Mouse (Mus musculus) heart, postnatal 10 days (tissue): ENCODE results near the gene Lima1. TPM values are rescaled to one million over a fixed set of nuclear protein-coding genes. Genes with fewer than 3 reads are reported as not detected.
"Not testable (repeated sequence)": the region's sequence is repeated elsewhere in the genome, so short reads cannot be mapped to it uniquely, and the experiment has no call there.

Source experiments
- DNase-seq, 2 experiments: peaks; one replicate each; pipeline ENCODE4 v3.0.0; 2021
- intact Hi-C: fragments of 180-260 bp; cut with DNase I; formaldehyde crosslinking; loops from one replicate; pipeline ENCODE4 v1.15.1; 2025
- total RNA-seq, 2 experiments: library from RNA; stranded (reverse); gene quantifications; 2 replicates each; pipeline ENCODE4 v1.2.3; 2021

Lima1 gene
- total RNA-seq, 2 experiments from 2014 or later = 27.9 to 32.8 TPM

DNA sequence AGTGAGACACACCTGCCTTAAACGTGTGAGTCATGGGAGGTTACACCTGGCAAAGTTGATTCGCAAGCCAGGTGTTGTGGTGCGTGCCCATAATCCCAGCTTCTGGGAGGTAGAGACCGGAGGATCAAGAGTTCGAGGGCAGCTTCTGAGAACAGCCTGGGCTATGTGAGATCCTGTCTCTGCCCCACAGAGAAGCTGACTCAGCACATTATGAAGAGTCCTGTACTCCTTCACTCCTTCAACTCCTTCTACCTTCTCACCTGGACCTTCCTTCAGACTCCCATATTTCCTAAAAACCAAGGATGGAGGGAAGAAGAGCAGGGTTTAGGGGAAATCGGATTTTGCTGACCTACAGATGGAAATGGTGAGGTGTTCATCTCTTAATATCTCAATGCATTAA lies 61.6 kb downstream of the Lima1 start:
- intact Hi-C loops = no loop called here
- DNase-seq = no peak

DNA sequence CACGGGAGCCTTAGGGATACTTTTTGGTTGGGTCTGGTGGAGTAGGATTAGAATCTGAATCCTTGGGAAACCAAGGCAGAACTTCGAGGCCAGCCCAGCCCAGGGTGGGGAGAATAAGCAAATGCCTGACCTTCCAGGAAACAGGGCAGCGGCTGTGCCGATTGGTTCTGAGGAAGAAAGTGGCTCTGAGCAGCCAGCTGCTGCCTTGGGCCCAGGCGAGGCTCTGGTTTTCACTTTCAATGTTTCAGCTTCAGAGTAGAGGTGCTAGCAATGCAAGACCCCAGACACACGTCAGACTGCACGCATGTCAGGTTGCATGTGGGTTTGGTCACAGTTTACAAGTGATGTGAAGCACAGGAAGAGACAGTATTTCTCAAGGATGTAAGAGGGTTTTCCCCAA lies 63.2 kb downstream of the Lima1 start:
- intact Hi-C loops = no loop called here
- DNase-seq = no peak

DNA sequence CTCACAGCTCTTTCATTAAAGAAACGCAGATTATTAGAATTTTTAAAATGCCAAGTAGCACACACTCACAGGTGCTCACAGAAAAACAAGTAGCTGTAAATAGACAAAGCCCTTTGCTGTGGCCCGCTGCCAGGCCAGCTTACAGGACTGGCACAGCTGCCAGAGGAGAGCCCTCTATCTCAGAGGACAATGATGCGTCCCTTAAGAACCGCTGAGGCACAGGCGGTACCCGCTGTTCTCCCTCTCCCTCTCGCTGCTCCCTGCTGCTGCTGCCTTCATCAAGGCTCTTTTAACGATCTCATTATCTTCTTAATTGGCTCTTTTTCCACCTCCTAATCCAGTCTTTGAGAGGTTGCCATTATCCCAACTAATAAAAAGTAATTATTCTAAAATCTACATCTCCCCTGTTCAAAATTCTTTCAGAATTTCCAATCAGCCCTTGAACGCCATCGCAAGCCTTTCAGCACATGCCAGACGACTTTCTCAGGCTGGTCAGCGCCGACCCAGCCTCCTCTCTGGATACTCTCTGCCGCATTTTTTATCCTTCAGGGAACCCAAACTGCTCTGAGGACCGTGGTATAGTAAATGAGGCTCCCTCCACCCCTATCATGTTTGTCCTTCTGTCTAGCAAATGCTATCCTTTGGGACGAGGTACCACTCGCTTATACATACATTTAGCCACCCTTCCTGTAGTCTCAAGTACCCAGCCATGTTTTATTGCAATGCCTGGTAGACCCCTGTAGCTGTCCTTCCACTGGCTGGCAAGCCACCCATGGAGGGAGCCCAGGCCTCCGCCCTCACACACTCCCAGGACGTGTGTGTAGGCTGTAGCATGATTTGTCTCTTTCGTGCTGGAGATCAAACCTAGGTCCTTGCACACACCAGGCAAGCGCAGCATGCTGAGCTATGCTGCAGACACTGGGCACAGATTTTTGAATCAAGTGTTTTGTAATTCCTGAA lies 67.2 kb downstream of the Lima1 start:
- peak; percentile 59 to 65 for DNase-seq

DNA sequence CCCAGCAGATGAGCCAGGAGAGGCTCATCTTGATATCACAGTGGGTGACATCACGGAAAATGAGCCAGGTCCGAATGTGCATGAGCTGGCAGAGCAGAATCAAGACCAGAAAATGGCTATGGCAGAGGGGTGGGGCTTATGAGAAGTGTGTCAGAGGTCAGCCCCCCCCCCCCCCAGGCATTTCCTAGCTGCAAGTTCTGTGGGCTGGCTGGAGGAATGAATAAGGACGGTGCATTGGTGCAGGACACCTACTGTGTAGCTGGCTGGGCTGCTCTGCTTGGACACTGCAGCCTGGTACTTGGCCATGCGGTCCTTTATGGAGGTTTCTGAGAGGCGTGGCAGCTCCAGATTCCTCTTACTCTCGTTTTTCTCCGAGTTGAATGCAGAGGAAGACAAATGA lies 69.1 kb downstream of the Lima1 start:
- DNase-seq = no peak
- intact Hi-C loops = no loop called here

More for the DNA sequence above, 67.2 kb downstream of the Lima1 start:
- intact Hi-C loops = no loop called here

DNA sequence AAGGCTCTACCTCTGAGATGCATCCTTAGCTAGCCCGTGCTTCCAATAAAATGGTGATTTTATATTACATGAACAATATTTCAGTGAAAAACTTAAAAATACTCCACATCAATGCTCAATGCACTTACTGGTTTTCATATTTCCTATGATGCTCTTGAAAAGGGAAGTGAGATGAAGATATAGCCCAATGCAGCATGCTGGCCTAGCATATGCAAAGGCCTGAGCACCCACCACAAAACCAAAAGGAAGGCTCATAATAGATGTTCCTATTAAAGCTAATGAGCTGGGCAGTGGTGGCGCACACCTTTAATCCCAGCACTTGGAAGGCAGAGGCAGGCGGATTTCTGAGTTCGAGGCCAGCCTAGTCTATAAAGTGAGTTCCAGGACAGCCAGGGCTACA lies 69.6 kb downstream of the Lima1 start:
- intact Hi-C loops = no loop called here
- no peak for DNase-seq

DNA sequence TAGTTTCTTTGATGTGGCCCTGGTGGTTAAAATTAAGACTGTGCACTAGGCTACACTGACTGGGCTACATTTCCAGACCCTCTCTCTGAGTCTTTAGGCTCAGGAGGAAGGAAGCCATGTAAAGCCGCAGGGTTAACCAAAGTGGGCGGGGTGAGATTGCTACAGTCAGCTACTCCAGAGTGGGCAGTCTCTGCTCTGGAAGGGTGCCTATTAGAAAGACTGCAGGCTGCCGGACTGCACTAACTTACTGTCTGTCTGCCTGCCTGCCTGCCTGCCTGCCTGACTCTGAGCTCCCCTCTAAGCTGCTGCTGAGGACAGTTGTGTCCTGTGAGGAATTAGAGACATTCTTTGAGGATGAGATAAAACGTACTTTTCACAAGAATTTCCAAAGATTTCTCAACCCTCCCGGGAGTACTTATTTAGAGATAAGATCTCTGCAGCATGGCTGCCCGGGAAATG lies 72.0 kb downstream of the Lima1 start:
- peak; percentile 69 to 74 for DNase-seq
- intact Hi-C loops = loop anchor here (5.0 kb wide), 2 partner anchors 74 to 99 kb away; partner anchors contain the start of gene Lima1

DNA sequence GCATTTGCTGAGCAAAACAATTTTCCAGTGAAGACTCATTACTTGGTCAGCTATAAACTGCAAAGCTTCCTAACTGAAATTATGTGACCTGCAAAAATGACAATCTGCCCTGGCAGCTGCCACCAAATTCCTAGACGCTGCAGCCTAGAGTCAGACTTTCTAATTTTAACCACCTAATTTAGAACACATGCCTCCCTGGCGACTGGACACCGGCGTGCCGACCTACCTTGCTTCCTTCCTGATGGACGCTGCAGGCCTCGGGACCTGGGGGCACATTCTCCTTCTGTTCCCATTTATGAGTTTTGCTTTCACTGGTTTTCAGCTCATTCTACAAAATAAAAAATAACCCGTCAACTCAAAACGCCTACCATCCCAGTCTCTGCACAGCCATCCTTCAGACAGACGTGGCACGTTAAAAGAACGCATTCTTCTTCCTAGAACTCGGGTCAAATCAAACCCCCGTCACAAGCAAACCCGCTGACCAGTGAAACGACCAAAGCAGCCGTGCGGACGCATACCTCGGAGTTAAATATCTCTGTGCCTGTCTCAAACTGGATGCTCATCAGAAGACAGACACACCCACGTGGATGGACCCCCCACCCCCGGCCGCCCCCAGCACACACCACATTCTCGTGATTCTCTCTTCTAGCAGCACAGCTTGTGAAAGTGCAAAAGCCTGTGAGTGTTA lies 73.2 kb downstream of the Lima1 start:
- intact Hi-C loops = loop anchor here (5.0 kb wide), 2 partner anchors 75 to 100 kb away; partner anchors contain the start of gene Lima1
- DNase-seq = peak; percentile 58 to 62

DNA sequence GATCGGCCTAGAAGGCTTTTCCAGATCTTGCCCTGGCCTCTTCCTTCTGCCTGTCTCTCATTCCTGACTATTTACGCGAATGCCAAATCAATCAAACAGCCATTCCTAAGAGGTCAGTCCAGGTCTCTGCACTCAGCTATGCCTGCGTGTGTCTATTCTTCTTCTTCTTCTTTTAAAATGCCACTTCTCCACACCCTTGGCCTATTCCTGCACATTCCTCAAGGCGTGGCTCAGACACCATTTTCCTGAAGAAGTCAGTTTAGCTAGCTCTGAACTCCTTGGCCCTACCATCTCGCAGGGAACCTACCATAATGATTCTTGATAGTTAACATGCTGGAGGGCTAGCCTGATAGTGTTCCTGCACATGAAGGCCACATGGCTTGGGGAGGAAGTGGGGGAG lies 75.5 kb downstream of the Lima1 start:
- intact Hi-C loops = loop anchor here (5.0 kb wide), 2 partner anchors 78 to 103 kb away; partner anchors contain the start of gene Lima1
- DNase-seq = no peak

DNA sequence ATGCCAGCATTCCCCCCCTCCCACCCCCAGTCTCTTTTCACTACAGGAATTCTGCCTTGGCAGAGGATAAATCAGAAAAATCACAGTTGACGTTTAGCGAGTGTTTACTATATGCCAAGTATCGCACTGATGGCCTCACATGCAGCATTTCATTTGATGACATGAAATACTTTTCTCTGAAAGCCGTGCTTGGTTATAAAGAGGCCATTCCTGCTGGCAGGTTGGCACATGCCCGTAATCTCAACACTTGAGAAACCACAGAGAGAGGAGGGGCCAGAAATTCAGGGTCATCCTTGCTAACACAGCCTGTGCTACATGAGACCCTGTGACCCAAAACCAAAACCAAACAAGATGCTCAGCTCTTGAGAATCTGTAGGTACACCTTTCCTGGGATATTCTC lies 77.4 kb downstream of the Lima1 start:
- DNase-seq = no peak
- intact Hi-C loops = no loop called here

DNA sequence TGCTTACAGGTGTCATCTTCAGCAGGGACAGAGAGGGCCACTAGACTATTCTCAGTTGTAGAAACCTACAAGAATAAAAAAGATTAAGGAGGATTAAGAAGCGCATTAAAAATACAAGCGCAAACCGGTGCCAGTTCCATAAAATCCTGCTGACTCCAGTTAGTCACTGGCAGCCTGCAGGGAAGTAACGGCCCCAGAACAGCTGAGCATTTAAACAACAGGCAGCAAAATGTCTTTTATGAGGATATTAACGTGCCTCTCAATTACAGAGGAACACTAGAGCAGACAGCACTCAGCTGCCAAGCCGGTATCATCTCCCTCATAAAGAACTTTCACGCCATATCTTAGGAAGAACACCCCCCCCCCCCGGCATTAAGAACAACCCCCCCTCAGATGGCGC lies 78.5 kb downstream of the Lima1 start:
- intact Hi-C loops = no loop called here
- no peak for DNase-seq

DNA sequence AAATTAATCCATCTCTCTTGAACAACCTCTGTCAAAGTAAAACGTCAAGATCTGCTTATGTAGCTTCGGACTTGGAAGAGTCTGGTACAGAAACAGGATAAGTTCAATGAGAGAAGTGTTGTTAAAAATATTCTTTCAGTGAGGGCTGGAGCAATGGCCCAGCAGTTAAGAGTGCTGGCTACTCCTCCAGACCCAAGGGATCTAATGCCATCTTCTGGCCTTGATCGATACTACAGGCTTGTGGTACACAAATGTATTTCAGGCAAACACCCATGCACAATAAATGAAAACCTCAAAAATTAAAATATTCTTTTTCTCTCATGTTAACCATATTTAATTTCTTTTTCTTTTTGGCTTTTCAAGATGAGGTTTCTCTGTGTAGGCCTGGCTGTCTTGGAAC lies 79.2 kb downstream of the Lima1 start:
- DNase-seq = peak in 1 of 2 experiments; percentile 43
- intact Hi-C loops = no loop called here

DNA sequence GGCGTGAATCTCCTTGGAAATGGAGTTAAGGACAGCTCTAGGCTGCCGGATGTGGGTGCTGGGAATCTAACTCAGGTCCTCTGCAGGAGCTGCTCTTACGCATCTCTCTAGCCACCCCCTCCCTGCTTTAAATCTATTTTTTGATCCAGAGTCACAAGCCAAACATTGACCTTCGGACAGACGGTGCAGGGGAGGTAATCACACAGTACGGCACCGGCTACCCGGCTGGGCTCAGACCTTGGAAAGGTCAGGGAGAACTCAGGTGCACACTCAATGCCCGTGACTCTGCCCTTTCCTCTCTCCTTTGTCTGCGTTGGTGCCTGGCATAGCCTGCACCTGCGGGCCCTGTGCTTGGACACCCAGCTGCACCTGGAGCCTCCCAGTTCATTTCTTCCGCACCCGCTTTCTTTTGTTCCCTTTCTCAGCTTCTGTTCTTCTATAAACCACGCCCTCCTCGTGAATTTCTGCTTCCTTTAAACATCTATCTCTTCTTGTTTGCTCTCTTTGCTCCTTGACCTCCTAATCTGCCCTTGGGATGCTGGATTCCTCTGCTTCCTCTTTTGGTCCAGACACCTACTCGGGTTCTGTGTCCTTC lies 82.9 kb downstream of the Lima1 start:
- intact Hi-C loops = no loop called here
- no peak for DNase-seq

DNA sequence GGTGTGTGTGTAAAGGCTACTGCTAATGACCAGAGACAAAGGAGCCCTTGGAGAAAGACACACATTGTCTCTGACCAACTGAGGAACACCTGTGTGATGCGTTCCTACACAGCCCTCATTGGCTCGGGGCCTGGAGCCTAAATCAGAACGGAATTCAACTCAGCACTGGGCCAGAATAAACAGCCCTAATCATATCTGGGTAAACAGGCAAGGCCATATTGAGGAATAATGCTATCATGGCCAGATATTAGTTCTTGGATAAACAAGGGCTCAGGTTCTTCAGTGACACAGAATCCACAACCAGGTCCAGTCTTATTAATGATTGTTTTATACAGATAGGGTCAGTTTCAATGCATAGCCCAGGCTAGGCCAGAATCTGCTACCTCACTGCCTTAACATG lies 84.3 kb downstream of the Lima1 start:
- DNase-seq = no peak
- intact Hi-C loops = no loop called here

DNA sequence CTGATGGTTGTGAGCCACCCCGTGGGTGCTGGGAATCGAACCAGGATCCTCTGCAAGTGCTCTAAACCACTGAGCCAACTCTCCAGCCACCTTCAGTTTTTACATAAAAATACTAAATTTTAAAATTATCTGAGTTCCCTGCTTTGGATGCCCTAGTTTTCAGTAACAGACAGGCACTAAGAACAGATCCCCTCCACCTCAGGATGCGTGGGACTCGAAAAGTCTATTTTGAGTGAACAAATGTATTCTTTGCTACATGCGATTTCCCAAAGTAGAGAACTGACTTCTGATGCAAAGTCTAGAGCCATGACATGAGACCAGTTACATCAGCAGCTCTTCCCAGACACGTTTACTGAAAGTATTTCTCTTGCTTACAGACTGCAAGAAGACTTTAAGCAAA lies 84.8 kb downstream of the Lima1 start:
- intact Hi-C loops = no loop called here
- no peak for DNase-seq

DNA sequence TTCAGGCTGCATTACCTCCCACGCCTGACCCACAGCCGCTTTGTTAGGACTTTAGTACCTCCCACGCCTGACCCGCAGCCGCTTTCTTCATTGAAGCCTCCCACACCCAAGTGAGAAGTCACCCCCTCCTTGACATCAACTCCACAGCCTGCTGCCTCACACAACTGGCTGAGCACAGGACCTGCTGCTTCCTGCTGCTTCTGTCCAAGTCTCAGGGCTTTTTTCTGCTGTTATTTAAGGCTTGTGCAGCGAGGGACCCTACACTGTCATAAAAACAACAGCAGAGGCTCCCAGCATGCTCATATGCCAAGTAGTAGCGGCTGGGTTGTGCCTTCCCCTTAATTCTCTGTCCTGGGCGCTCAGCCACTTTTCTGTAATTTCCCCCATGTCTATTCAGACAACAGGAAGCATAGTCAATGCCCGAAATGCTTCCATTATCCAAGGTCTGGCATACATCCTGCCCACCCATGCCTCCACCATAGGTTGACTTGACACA lies 87.6 kb downstream of the Lima1 start:
- intact Hi-C loops = no loop called here

DNA sequence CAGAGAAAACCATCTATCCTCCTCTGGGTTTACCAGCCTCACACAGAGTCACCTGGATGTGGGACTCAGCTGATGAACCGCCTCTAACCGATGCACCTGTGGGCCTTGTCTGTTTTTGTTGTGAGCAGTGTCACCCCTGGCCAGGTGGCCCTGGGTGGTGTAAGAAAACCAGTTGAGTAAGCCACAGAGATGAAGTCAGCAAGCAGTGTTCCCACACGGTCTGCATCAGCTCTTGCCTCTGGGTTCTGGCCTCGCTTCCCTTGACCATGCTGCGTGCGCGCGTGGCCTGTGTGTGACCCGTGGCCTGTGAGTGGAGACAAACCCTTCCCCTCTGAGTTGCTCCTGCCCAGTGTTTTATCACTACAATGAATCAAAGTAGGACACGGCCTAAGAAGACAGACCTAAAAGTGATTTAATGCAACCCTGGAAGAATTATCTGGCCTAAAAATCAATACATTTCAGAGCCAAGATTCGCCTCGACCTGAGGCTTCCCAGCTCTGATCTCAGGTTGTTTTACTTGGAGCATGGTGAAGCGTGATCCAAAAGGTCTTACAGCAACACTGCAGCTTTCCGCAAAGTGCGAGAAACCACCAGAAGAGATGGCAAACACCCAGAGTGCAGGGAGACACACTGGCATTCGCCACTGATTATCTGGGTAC lies 96.5 kb downstream of the Lima1 start:
- intact Hi-C loops = loop anchor here (2.0 to 10.0 kb wide), 4 partner anchors 37 to 284 kb away; no protein-coding TSS in a partner anchor

More for the DNA sequence above, 87.6 kb downstream of the Lima1 start:
- DNase-seq = peak; percentile 31 to 42

DNA sequence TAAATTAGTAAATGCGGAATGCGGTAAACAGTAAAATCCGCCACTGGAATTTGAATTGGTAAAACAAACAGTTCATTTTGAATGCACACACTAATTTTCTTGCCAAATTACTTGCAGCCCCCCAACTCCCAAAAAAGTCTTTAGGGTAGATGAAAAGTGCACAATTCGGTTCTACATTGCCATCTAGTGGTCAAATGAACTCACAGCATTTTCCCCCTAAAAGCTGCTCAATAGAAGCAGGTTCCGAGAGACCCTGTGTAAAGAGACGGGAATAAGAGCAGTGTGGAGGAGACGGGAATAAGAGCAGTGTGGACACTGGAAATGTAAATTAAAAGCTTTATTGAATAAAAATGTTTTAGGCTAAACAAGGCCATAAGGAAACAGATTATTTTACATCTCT lies 97.1 kb downstream of the Lima1 start:
- intact Hi-C loops = loop anchor here (2.0 to 10.0 kb wide), 4 partner anchors 36 to 283 kb away; no protein-coding TSS in a partner anchor
- peak; percentile 40 to 61 for DNase-seq

More for the DNA sequence above, 96.5 kb downstream of the Lima1 start:
- no peak for DNase-seq

DNA sequence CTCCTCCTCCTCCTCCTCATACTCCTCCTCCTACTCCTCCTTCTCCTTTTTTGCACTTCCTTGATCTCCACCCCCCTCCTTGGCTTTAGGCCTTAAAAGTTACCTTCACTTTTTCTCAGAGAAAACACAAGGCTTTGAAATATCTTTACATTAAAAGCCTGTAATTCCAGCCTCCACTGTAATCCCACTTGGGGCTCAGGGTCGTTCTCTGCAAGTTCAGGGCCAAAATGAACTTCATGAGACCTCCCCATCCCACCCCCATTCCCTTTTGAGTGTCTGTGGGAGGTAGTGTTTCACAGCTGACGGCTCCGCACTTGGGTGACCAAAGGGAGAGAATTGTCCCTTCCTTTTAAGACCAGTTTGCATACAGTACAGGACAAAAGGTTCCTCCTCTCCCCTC lies 102.3 kb downstream of the Lima1 start:
- no peak for DNase-seq
- intact Hi-C loops = loop anchor here (1.0 to 10.0 kb wide), 2 partner anchors 48 to 278 kb away; partner anchors contain the start of gene Cox14

DNA sequence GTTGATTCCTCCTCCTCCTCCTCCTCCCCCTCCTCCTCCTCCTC lies 102.6 kb downstream of the Lima1 start, which contains the start of gene Cers5:
TSS of gene Cers5 (minus strand) at position 5 of the 44 bp plus-strand sequence.
- intact Hi-C loops = loop anchor here (1.0 to 10.0 kb wide), 2 partner anchors 47 to 278 kb away; partner anchors contain the start of gene Cox14
- not testable (repeated sequence) for DNase-seq

DNA sequence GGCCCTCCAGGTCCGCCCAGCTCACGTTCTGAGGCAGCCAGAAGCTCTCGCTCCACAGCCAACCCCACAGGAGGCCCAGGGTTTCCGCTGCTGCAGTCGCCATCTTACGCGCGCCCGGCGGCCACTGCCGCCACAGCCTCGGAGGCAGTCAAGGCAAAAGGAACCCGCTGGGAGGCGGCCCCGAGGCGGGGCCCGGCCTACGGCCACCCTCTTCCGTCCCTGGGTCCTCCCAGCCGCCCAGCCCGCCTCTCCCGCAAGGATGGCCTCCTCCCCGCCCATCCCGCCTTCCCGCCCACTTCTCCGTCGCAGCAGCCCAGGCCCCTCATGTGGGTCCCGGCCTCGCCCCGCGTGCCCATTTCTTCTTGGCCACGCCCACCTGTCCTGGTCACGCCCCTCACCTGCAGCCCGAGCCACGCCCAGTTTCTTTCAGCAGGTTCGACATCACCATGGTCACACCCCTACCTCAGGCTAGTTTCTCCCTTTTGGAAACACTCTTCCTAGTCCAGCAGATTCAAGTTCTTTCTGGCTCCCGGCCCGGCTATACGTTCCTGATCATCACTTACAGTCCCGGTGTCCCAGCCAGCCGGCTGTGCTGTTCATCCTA lies 102.9 kb downstream of the Lima1 start:
- intact Hi-C loops = loop anchor here (1.0 to 10.0 kb wide), 2 partner anchors 47 to 278 kb away; partner anchors contain the start of gene Cox14
- peak; percentile 89 to 91 for DNase-seq
